Mouse (Mus musculus) gastrocnemius, adult 8-10 months (tissue): ENCODE results near the gene Gm45194. TPM values are rescaled to one million over a fixed set of nuclear protein-coding genes. Genes with fewer than 3 reads are reported as not detected.

Experiments used
- DNase-seq, 2 experiments: peaks; one replicate each; pipeline ENCODE4 v3.0.0; 2022; ENCODE audit warnings: low spot score in 2 of 2
- total RNA-seq, 4 experiments: library from RNA; stranded (reverse); gene quantifications; 2 replicates each; pipeline ENCODE4 v1.2.4; 2022

Gene Gm45194
- not detected for total RNA-seq

DNA sequence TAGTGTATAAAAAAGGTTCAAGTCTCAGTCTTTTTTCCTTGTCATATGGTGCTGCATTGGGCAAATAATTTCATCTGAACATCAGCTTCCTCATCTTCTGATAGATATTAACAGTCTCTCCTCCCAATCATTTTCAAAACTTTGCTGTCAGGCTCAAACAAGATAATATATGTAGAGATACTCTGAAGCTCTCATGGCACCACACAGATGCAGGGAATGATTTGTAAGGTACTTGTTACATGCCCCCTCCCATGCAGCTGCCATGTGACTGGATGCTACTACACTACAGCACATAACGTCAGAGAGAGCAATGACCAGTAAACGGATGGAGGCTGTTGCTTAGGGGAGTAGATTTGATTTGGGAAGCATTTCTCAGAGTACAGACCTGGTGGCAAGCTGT, at the start of gene Gm45194:
Gene Gm45194, plus strand, starts transcription at position 301 of the 400 bp plus-strand sequence.
- DNase-seq, result no peak

DNA sequence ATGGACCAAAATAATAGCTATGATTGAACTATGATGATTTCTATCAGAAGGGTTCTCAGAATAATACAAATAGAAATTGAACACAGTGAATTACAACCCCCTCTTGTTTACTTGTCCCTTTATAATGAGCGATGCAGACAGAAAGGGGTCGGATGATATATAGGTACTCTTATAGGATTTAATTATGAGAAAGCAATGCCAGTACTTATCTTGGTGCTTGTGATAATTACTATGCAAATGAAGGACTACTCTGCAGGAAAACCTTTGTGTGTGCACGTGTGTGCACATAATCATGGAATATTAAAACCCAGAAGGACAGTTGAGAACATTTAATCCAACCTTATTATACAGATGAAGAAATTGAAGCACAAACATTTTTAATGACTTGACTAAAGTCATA, 35.3 kb upstream of the Gm45194 start:
- no peak for DNase-seq

DNA sequence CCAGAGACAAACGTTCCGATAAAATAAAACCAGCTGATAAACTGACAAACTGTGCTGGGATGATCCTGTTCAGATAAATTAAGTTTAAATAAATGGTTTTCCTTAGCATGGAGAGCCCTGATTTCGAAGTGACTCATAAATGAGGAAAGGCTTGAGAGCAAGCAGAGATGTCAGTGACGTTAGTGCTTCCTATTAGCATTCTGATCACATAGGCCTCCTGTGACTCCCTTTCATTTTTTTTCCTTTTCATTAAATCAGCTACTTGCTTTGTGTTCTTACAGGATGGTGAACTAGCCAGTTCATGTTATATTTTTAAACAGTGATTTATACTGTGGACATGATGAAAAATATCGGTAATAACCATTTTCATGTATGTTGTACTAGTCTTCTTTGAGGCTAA, 9.9 kb upstream of the Gm45194 start:
- DNase-seq, result no peak

DNA sequence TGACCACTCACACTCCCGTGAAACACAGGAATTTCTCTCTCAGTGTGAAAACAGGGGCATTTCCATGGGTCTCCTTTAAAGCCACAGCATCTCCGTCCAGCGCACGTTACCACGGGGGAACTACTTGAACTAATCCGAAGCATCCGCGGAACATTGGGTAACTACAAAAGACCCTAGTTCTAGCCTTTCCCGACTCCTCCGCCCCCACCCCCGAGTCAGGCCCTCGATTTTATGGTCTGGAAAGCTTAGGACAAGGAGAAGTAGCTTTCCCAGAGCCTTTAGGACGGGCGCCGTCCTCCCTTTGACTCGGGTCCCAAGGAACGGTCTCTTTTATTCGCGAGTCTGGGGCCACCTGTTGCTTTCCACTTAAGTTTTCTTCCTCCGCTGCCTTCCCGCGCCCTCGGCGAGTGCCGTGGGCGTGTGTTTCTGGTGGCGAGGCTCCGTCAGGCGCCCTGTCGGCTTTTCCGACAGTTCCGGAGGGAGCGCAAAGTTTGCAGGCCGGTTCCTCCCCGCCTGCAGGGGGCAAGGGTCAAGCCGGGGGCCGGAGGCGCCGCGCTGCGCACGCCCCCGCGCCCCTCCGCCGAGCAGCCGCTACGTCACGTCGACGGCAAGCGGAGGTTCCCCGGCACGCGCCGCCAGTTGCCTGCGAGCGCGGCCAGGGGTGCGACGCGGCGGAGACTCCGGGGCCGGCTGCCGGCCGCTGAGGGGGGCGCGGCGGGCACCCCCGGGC, 3.3 kb downstream of the Gm45194 start:
- no peak for DNase-seq

DNA sequence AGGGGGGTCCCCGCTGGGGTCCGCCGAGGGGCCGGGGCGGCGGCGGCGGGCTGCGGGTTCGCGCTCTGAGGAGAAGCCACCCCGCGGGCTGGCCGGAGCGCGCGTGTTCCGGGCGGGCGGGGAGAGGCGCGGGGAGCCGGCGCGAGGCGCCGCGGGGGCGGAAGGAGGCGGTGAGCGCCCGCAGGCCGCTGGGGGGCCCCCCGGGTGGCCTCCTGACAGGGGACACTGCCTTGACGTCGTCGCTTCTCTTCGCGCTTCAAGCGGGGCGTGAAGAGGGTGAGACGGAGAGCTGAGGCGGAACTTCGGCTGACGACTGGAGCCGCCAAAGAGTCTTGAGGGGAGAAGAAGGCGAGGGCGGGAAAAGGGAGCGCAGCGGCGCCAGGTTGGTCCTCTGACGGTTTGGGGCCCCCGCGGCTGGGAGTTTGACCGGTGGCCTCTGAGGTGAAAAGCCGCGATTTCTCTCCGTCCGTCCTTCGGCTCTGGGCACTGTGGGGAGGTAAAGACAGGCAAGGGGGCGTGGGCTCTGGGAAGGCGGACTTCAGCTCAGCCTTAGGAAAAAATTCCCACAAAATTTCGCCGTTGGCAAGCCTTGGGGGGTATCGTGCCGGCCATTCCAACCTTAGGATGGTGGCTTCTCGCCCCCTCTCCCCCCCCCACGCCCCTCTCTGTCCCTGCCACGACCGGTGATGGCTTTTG, 4.0 kb downstream of the Gm45194 start:
- no peak for DNase-seq

DNA sequence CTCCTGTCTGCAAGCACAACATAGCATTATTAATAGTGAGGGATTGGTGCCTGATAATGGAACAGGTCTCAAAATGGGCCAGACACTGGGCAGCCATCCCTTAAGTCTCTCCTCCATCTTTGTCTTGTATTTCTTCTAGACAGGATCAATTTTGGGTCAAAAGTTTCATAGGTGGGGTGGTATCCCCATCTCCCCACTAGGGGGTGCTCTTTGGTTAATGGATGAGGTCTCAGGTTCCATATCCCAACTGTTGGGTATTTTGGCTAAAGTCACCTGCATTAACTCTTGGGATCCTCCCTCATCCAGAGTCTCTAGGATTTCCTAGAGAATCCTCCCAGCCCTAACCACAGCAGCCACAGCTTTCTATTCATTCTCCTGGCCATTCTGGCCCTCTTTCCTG, 26.2 kb downstream of the Gm45194 start:
- no peak for DNase-seq

DNA sequence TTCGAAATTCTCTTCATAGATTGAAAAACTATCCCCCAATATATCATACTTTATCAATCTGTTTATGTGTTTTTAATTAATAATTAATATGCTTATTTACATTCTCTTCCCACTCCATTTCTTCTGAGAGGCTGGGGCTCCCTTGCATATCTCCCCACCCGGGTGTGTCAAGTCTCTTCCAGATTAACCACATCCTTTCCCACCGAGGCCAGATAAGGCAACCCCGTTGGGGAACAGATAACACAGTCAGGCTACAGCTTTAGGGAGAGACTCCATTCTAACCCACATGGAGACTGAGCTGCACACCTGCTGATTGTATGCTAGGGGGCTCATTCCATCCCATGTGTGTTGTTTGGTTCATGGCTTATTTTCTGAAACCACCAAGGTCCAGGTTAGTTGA, 69.7 kb downstream of the Gm45194 start:
- DNase-seq, result no peak

DNA sequence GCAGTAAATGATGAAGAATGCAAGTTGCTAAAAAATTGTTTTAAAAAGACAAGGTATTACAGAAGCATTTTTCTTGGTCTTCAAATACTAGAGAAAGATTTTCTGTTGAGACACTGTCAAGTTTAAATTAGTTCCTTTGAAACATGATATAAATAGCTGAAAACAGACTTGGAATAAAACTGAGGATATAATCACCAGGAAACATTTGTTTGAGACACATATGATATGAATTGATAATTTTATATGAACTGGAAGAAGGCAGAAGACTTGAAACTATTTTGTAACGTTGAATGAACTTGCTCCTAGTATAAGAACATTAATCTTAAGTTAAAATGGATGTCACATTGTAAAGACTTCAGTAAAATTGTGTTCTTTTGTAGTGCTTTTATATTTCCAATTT, 108.5 kb downstream of the Gm45194 start:
- DNase-seq, result no peak

DNA sequence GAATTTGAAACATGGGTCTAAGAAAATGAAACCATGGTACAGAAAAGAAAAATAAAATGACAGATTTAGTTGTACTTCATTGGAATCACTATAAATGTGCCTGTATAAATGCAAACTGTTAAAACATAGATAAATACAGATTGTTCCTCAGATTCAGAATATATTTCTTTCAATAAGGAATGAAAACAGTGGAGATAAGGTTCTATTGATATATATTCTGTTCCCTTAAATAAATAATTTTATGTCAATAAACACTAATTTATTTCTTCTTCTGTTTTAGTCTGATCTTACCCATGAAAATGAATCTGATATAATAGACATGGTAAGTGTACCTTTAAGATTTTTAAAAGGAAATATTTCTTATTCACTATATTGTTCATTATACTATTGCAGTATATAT, 119.5 kb downstream of the Gm45194 start, which contains the start of gene Tex16:
Gene Tex16, plus strand, starts transcription at position 301 of the 400 bp plus-strand sequence.
- no peak for DNase-seq

DNA sequence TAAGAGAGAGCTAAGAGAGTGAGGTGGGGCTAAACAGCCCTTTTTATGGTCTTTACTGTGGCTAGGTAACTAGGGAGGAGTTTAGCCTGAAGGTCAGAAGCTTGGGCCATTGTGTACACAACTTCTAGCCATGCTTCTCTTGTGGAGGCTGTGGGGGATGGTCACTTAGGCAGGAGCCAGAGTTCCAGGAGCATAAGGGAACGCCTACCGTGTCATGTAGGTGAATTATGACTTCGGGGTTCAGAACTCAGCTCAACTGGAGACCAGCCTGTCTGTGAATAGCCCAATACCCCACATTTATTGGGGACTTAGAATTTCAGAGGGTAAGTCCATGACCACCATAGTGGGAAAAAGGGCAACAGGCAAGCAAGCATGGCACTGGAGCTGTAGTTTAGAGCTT, 347.6 kb downstream of the Gm45194 start, which contains the start of gene 4933403O08Rik:
Gene 4933403O08Rik, plus strand, starts transcription at position 301 of the 400 bp plus-strand sequence.
- no peak for DNase-seq

DNA sequence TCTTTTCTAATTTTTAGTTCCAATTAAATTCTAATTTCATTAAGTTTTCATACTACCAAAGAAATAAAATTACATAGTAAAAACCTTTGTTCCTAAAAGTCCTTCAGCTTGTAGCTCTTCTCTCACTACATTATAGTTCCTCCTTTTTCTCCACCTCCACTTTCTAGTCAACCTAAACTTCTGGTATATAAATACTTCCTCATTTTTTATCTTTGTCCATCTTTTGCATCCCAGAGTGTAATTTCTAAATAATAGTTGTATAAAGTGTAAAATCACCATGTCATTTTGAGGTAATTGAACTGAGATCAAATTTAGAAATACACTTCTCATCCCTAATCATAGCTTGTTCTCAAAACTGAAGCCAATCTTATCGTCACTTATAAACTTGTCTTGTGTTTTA, 351.7 kb downstream of the Gm45194 start:
- no peak for DNase-seq

DNA sequence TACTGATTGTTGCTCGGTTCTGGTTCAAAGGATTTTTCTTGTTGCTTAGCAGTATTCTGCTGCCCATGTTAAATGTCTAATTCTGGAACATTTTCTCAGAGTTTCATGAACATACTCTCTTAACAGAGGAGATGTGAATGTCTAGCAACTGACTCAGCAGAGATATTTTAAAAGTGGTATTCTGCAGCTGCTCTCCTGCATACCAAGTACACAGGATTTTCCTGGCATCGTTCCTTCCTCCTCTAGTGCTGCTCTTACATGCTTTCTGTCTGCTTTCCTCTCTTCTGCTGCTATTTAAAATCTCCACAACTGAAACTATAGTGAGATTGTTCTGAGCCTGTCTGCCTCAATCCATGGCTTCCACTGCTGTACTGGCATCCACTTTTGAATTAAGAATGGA, 364.3 kb downstream of the Gm45194 start:
- DNase-seq, result no peak

DNA sequence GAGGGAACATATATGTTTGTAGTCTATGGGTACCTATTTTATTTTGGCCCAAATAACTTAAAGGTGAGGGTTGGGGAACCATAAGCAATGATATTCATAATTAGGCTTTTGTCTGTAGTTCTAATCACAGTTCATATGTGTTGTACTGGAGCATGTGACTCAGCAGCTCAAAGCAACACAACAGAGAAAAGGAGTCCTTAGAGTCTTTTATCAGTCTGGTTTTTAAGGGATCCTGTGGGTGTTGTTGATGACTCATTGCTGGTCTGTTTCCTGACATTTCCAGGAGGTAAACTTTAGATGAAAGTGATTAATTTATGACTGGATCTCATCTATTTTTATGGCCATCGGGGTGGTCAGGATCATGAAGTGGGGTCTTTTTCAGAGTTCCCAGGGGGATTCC, 382.4 kb downstream of the Gm45194 start:
- no peak for DNase-seq

Other genes with a start within 250 kb of the Gm45194 start
- under 1 TPM in 3 of 4 experiments, not detected in 1; 0.09 to 0.13 (median 0.10) TPM for gene Hdx, start 194.3 kb upstream of the Gm45194 start, total RNA-seq
- gene Tex16, start 119.6 kb downstream of the Gm45194 start, total RNA-seq, result not detected